Mouse (Mus musculus): Measurements from ENCODE around the gene Flnb.

Gene Flnb

GRCm38 (mm10) chr14:7944349-7945039 is 126.7 kb downstream of the Flnb start:
- no peak for DNase-seq (ENCODE audit: low spot score in 2 of 2)

GRCm38 (mm10) chr14:7945261-7945660 is 127.5 kb downstream of the Flnb start:
- no peak for DNase-seq (ENCODE audit: low spot score in 2 of 2)

GRCm38 (mm10) chr14:7951234-7951633 is 133.5 kb downstream of the Flnb start:
- DNase-seq (ENCODE audit: low spot score in 2 of 2) = no peak

GRCm38 (mm10) chr14:7952610-7953254 is 135.0 kb downstream of the Flnb start:
- DNase-seq (ENCODE audit: low spot score in 2 of 2) = no peak

GRCm38 (mm10) chr14:7954071-7954471 is 136.3 kb downstream of the Flnb start:
- no peak for DNase-seq (ENCODE audit: low spot score in 2 of 2)

GRCm38 (mm10) chr14:7956427-7956826 is 138.7 kb downstream of the Flnb start:
- no peak for DNase-seq (ENCODE audit: low spot score in 2 of 2)

GRCm38 (mm10) chr14:7957049-7957448 is 139.3 kb downstream of the Flnb start, which contains the start of gene Gm45521:
Gene Gm45521 (plus strand): TSS chr14:7957288.
- DNase-seq (ENCODE audit: low spot score in 2 of 2) = no peak

GRCm38 (mm10) chr14:7960616-7961015 is 142.9 kb downstream of the Flnb start:
- peak in 1 of 2 experiments; percentile 62 for DNase-seq (ENCODE audit: low spot score in 2 of 2)

- DNase-seq (ENCODE audit: low spot score in 2 of 2) = no peak
These were observed 144.0 kb downstream of the Flnb start for GRCm38 (mm10) chr14:7961714-7962113.

- no peak for DNase-seq (ENCODE audit: low spot score in 2 of 2)
These were observed 144.9 kb downstream of the Flnb start for GRCm38 (mm10) chr14:7962626-7963025.

- DNase-seq (ENCODE audit: low spot score in 2 of 2) = no peak
These were observed 145.4 kb downstream of the Flnb start for GRCm38 (mm10) chr14:7963160-7963559.

GRCm38 (mm10) chr14:7964219-7964889 is 146.6 kb downstream of the Flnb start:
- DNase-seq (ENCODE audit: low spot score in 2 of 2) = peak; percentile 41 to 48

- DNase-seq (ENCODE audit: low spot score in 2 of 2) = no peak
These were observed 154.2 kb downstream of the Flnb start for GRCm38 (mm10) chr14:7971889-7972493.

- DNase-seq (ENCODE audit: low spot score in 2 of 2) = no peak
These were observed 156.9 kb downstream of the Flnb start for GRCm38 (mm10) chr14:7974643-7975042.

- DNase-seq (ENCODE audit: low spot score in 2 of 2) = no peak
These were observed 157.4 kb downstream of the Flnb start for GRCm38 (mm10) chr14:7975177-7975576.

- DNase-seq (ENCODE audit: low spot score in 2 of 2) = no peak
These were observed 159.7 kb downstream of the Flnb start for GRCm38 (mm10) chr14:7977471-7977870.

- DNase-seq (ENCODE audit: low spot score in 2 of 2) = no peak
These were observed 160.4 kb downstream of the Flnb start for GRCm38 (mm10) chr14:7978183-7978582.

- no peak for DNase-seq (ENCODE audit: low spot score in 2 of 2)
These were observed 163.5 kb downstream of the Flnb start for GRCm38 (mm10) chr14:7981226-7981625.

GRCm38 (mm10) chr14:7986913-7987312 is 169.2 kb downstream of the Flnb start:
- DNase-seq (ENCODE audit: low spot score in 2 of 2) = no peak

GRCm38 (mm10) chr14:7989371-7989770 is 171.6 kb downstream of the Flnb start:
- DNase-seq (ENCODE audit: low spot score in 2 of 2) = no peak

- DNase-seq (ENCODE audit: low spot score in 2 of 2) = no peak
These were observed 172.2 kb downstream of the Flnb start for GRCm38 (mm10) chr14:7989961-7990360.

- DNase-seq (ENCODE audit: low spot score in 2 of 2) = no peak
These were observed 173.5 kb downstream of the Flnb start for GRCm38 (mm10) chr14:7991108-7991776.
